Mouse (Mus musculus) limb, embryonic 14.5 days (tissue): ENCODE results near the gene Prnd. TPM values are rescaled to one million over a fixed set of nuclear protein-coding genes. Genes with fewer than 3 reads are reported as not detected.

ENCODE experiments used
- ATAC-seq: fragments of 200-750 bp; cut with Nextera tagmentation; 2 replicates; pipeline ENCODE4 v1.8.0; 2017; ENCODE audit warnings: low read depth, moderate number of reproducible peaks, moderate TSS enrichment; ENCODE audit not compliant: low FRiP score
- DNase-seq: peaks from one replicate; pipeline ENCODE4 v3.0.0-alpha.2; 2015; ENCODE audit warnings: low spot score
- H3K27ac ChIP-seq: fragments of 300-500 bp; sonication (generic); replicated peaks from 2 replicates; pipeline ENCODE4 v1.5.1; 2014; ENCODE audit warnings: low read depth, mild to moderate bottlenecking, low read length, moderate library complexity, mixed read lengths
- H3K27me3 ChIP-seq: fragments of 300-500 bp; sonication (generic); 2 replicates; pipeline ENCODE4 v1.6.1; 2014; ENCODE audit warnings: low read length, mixed read lengths; ENCODE audit not compliant: control insufficient read depth, insufficient read depth
- H3K36me3 ChIP-seq: fragments of 300-500 bp; sonication (generic); 2 replicates; pipeline ENCODE4 v1.6.1; 2014; ENCODE audit warnings: mild to moderate bottlenecking, low read length, moderate library complexity, mixed read lengths; ENCODE audit not compliant: control insufficient read depth, insufficient read depth
- H3K4me1 ChIP-seq: fragments of 300-500 bp; sonication (generic); 2 replicates; pipeline ENCODE4 v1.6.1; 2014; ENCODE audit warnings: antibody characterized with exemption, low read length, mixed read lengths; ENCODE audit not compliant: control insufficient read depth, insufficient read depth
- H3K4me2 ChIP-seq: fragments of 300-500 bp; sonication (generic); replicated peaks from 2 replicates; pipeline ENCODE4 v1.6.1; 2014; ENCODE audit warnings: low read depth, mild to moderate bottlenecking, low read length, moderate library complexity; ENCODE audit not compliant: severe bottlenecking
- H3K4me3 ChIP-seq: fragments of 300-500 bp; sonication (generic); replicated peaks from 2 replicates; pipeline ENCODE4 v1.5.1; 2014; ENCODE audit warnings: low read length
- H3K9ac ChIP-seq: fragments of 300-500 bp; sonication (generic); 2 replicates; pipeline ENCODE4 v1.6.1; 2014; ENCODE audit warnings: mild to moderate bottlenecking, low read depth, low read length, moderate library complexity; ENCODE audit not compliant: severe bottlenecking
- H3K9me3 ChIP-seq: fragments of 300-500 bp; sonication (generic); 2 replicates; pipeline ENCODE4 v1.6.1; 2016; ENCODE audit warnings: low read length; ENCODE audit not compliant: control insufficient read depth
- POLR2A ChIP-seq: fragments of 200-500 bp; IDR thresholded peaks from 2 replicates; pipeline ENCODE4 v1.8.0; 2012; ENCODE audit warnings: inconsistent platforms, mild to moderate bottlenecking, moderate library complexity, borderline replicate concordance; ENCODE audit not compliant: insufficient read depth, insufficient read length; ENCODE audit errors: extremely low read depth
- WGBS: fragments of 180-500 bp; shearing (Covaris S2); extraction: QIAGEN DNeasy Blood & Tissue Kit; methylation state at CpG from one replicate; pipeline ENCODE4 v1.1.7; 2014; 5-methylcytosine and 5-hydroxymethylcytosine counted together
- polyA plus RNA-seq, 2 experiments: library from polyadenylated mRNA; depleted of rRNA in 1 of 2; stranded (reverse) in 1 of 2; unstranded in 1 of 2; fragments of >200 nt; fragmentation: Nextera tagmentation in 1 of 2; extraction: Ambion mirVana in 1 of 2; gene quantifications; 2 replicates each; pipeline versions ENCODE4 v1.2.1 to v1.2.3; 2012 to 2014

Gene Prnd
- polyA plus RNA-seq, 2 experiments: 41.2 to 50.5 TPM

GRCm38 (mm10) chr2:131992487-131992886 is 41.8 kb downstream of the Prnd start:
- no peak for DNase-seq
- Histone ChIP-seq H3K27me3 (no peaks in the 10 kb centered on the region), H3K27ac (no peak overlapping the region), H3K9ac (no peak overlapping the region), H3K4me2 (no peak overlapping the region), H3K4me1 (peaks cover 14% of the 10 kb centered on the region), H3K36me3 (no peaks in the 10 kb centered on the region), H3K4me3 (no peak overlapping the region), H3K9me3 (no peaks in the 10 kb centered on the region)
- 61% methylated on average over 2 of the region's 2 CpGs for WGBS
- no peak for TF ChIP-seq POLR2A
- ATAC-seq: no peak

- H3K4me2 ChIP-seq: no peak overlapping the region
- no peak overlapping the region for H3K27ac ChIP-seq
- no peak overlapping the region for H3K9ac ChIP-seq
- H3K36me3 ChIP-seq: no peaks in the 10 kb centered on the region
- DNase-seq (no peak), ATAC-seq (0 out of 2 replicates have a peak, but pooled peaks have one; percentile 4)
- no peak for TF ChIP-seq POLR2A
- H3K9me3 ChIP-seq: no peaks in the 10 kb centered on the region
- no peaks in the 10 kb centered on the region for H3K27me3 ChIP-seq
- peaks cover 14% of the 10 kb centered on the region for H3K4me1 ChIP-seq
- WGBS: 46% methylated on average over 4 of the region's 4 CpGs
- H3K4me3 ChIP-seq: no peak overlapping the region
Observed at GRCm38 (mm10) chr2:131993151-131993550, 42.5 kb downstream of the Prnd start.

- no peak overlapping the region for H3K27ac ChIP-seq
- DNase-seq: no peak
- 13% methylated on average over 14 of the region's 14 CpGs for WGBS
- H3K36me3 ChIP-seq: no peaks in the 10 kb centered on the region
- no peaks in the 10 kb centered on the region for H3K9me3 ChIP-seq
- H3K27me3 ChIP-seq: no peaks in the 10 kb centered on the region
- TF ChIP-seq POLR2A: no peak
- H3K4me3 ChIP-seq: no peak overlapping the region
- peaks cover 14% of the 10 kb centered on the region for H3K4me1 ChIP-seq
- no peak overlapping the region for H3K9ac ChIP-seq
- no peak overlapping the region for H3K4me2 ChIP-seq
- ATAC-seq: peak; percentile 60; the same call in 1 of the 2 replicates
Observed at GRCm38 (mm10) chr2:131993563-131994088, 43.0 kb downstream of the Prnd start.

GRCm38 (mm10) chr2:131994971-131995370 is 44.3 kb downstream of the Prnd start:
- Histone ChIP-seq H3K27ac (no peak overlapping the region), H3K27me3 (no peaks in the 10 kb centered on the region), H3K4me1 (peaks cover 14% of the 10 kb centered on the region), H3K9me3 (no peaks in the 10 kb centered on the region), H3K4me3 (no peak overlapping the region), H3K36me3 (no peaks in the 10 kb centered on the region), H3K9ac (no peak overlapping the region), H3K4me2 (no peak overlapping the region)
- WGBS: 88% methylated on average over 6 of the region's 6 CpGs
- ATAC-seq: no peak
- TF ChIP-seq POLR2A: no peak
- no peak for DNase-seq

GRCm38 (mm10) chr2:131995742-131996141 is 45.1 kb downstream of the Prnd start:
- DNase-seq (no peak), ATAC-seq (no peak)
- H3K4me2 ChIP-seq: no peak overlapping the region
- no peaks in the 10 kb centered on the region for H3K36me3 ChIP-seq
- no peak overlapping the region for H3K27ac ChIP-seq
- H3K27me3 ChIP-seq: no peaks in the 10 kb centered on the region
- peaks cover 14% of the 10 kb centered on the region for H3K4me1 ChIP-seq
- WGBS: 87% methylated on average over 12 of the region's 12 CpGs
- H3K9me3 ChIP-seq: no peaks in the 10 kb centered on the region
- H3K4me3 ChIP-seq: no peak overlapping the region
- no peak overlapping the region for H3K9ac ChIP-seq
- TF ChIP-seq POLR2A: no peak

- TF ChIP-seq POLR2A: no peak
- WGBS: 79% methylated on average over 7 of the region's 7 CpGs
- DNase-seq (no peak), ATAC-seq (no peak)
- Histone ChIP-seq H3K36me3 (no peaks in the 10 kb centered on the region), H3K27ac (no peak overlapping the region), H3K4me3 (no peak overlapping the region), H3K9me3 (no peaks in the 10 kb centered on the region), H3K27me3 (no peaks in the 10 kb centered on the region), H3K4me1 (peaks cover 14% of the 10 kb centered on the region), H3K9ac (no peak overlapping the region), H3K4me2 (no peak overlapping the region)
Observed at GRCm38 (mm10) chr2:131996369-131996768, 45.7 kb downstream of the Prnd start.
